Mouse (Mus musculus) CH12.LX (cell line): ENCODE data around the gene Dhx9. TPM values are rescaled to one million over a fixed set of nuclear protein-coding genes. Genes with fewer than 3 reads are reported as not detected.
"Not testable (repeated sequence)": the region's sequence is repeated elsewhere in the genome, so short reads cannot be mapped to it uniquely, and the experiment has no call there.

Experiments
- DNase-seq: peaks from one replicate; pipeline ENCODE4 v3.0.0-alpha.2; 2013; ENCODE audit errors: extremely low read depth
- H3K27ac ChIP-seq: 2 replicates; pipeline ENCODE4 v1.5.1; 2012; ENCODE audit warnings: low read depth, mild to moderate bottlenecking, control low read depth, moderate library complexity; ENCODE audit not compliant: insufficient read depth
- H3K27me3 ChIP-seq: replicated peaks from 2 replicates; pipeline ENCODE3; 2012; ENCODE audit warnings: inconsistent platforms
- H3K36me3 ChIP-seq, 2 experiments: replicated peaks in 1 of 2; 2 replicates each; pipeline versions ENCODE3 to v1.6.1; 2012; ENCODE audit warnings: inconsistent platforms in 1 of 2, low read length in 1 of 2, mild to moderate bottlenecking in 1 of 2, mixed read lengths in 1 of 2, moderate library complexity in 1 of 2; ENCODE audit not compliant: control insufficient read depth in 1 of 2, insufficient read depth in 1 of 2
- H3K4me1 ChIP-seq, 2 experiments: 2 replicates each; pipeline ENCODE4 v1.6.1; 2012; ENCODE audit warnings: inconsistent platforms in 1 of 2, moderate library complexity in 1 of 2; ENCODE audit not compliant: insufficient read depth in 2 of 2, control insufficient read depth in 1 of 2
- H3K4me2 ChIP-seq: 2 replicates; pipeline ENCODE4 v1.6.1; 2012; ENCODE audit warnings: low read depth, mild to moderate bottlenecking, control low read depth; ENCODE audit not compliant: poor library complexity, insufficient read depth, severe bottlenecking
- H3K4me3 ChIP-seq, 3 experiments: fragments of 150-350 bp in 1 of 3; sonication (generic) in 1 of 3; replicated peaks in 1 of 3; 2 replicates each; pipeline versions ENCODE3 to v1.5.1; 2011 to 2012; ENCODE audit warnings: low read depth in 2 of 3, low read length in 2 of 3, mild to moderate bottlenecking in 2 of 3, moderate library complexity in 2 of 3, control low read depth in 1 of 3, improper control_type of control experiment in 1 of 3, inconsistent platforms in 1 of 3, mixed read lengths in 1 of 3; ENCODE audit not compliant: poor library complexity in 1 of 3
- H3K79me2 ChIP-seq: replicated peaks from 2 replicates; pipeline ENCODE4 v1.6.1; 2012; ENCODE audit warnings: mild to moderate bottlenecking, moderate library complexity; ENCODE audit not compliant: control insufficient read depth, poor library complexity, insufficient read depth, severe bottlenecking; ENCODE audit errors: extremely low read depth
- H3K9ac ChIP-seq: 2 replicates; pipeline ENCODE4 v1.6.1; 2012; ENCODE audit warnings: low read depth, mild to moderate bottlenecking, control low read depth, moderate library complexity; ENCODE audit not compliant: insufficient read depth
- H3K9me3 ChIP-seq: replicated peaks from 2 replicates; pipeline ENCODE3; 2012; ENCODE audit warnings: low read length, inconsistent platforms, mixed read lengths
- BHLHE40 ChIP-seq: IDR thresholded peaks from 2 replicates; pipeline ENCODE4 v1.6.1; 2011; ENCODE audit warnings: mild to moderate bottlenecking, low read depth, low read length, improper control_type of control experiment
- CHD2 ChIP-seq: IDR thresholded peaks from 2 replicates; pipeline ENCODE4 v1.6.1; 2011; ENCODE audit warnings: low read length, improper control_type of control experiment
- E2F4 ChIP-seq: IDR thresholded peaks from 2 replicates; pipeline ENCODE4 v1.6.1; 2011; ENCODE audit warnings: low read depth, low read length, improper control_type of control experiment; ENCODE audit not compliant: insufficient replicate concordance
- ELF1 ChIP-seq: IDR thresholded peaks from 2 replicates; pipeline ENCODE4 v1.6.1; 2014; ENCODE audit warnings: low read depth, mild to moderate bottlenecking, inconsistent platforms, low read length, improper control_type of control experiment
- EP300 ChIP-seq: IDR thresholded peaks from 2 replicates; pipeline ENCODE4 v1.6.1; 2011; ENCODE audit warnings: low read length, improper control_type of control experiment
- ETS1 ChIP-seq: conservative IDR thresholded peaks from 2 replicates; pipeline ENCODE4 v1.6.1; 2012; ENCODE audit warnings: low read depth, mild to moderate bottlenecking, inconsistent platforms, low read length, improper control_type of control experiment, moderate library complexity
- HCFC1 ChIP-seq: IDR thresholded peaks from 2 replicates; pipeline ENCODE4 v1.6.1; 2012; ENCODE audit warnings: low read depth, mild to moderate bottlenecking, inconsistent platforms, low read length, improper control_type of control experiment
- IRF4 ChIP-seq: IDR thresholded peaks from 2 replicates; pipeline ENCODE4 v1.6.1; 2014; ENCODE audit warnings: low read depth, mild to moderate bottlenecking, inconsistent platforms, low read length, improper control_type of control experiment
- JUN ChIP-seq: IDR thresholded peaks from 2 replicates; pipeline ENCODE4 v1.6.1; 2011; ENCODE audit warnings: low read depth, mild to moderate bottlenecking, low read length, improper control_type of control experiment, moderate library complexity; ENCODE audit not compliant: insufficient read depth
- MAFK ChIP-seq: IDR thresholded peaks from 2 replicates; pipeline ENCODE4 v1.6.1; 2011; ENCODE audit warnings: low read length, improper control_type of control experiment; ENCODE audit not compliant: insufficient replicate concordance
- MEF2A ChIP-seq: IDR thresholded peaks from 2 replicates; pipeline ENCODE4 v1.6.1; 2014; ENCODE audit warnings: low read depth, mild to moderate bottlenecking, inconsistent platforms, low read length, improper control_type of control experiment, borderline replicate concordance
- MYC ChIP-seq: IDR thresholded peaks from 2 replicates; pipeline ENCODE4 v1.6.1; 2011; ENCODE audit warnings: low read depth, mild to moderate bottlenecking, improper control_type of control experiment, low read length
- NRF1 ChIP-seq: IDR thresholded peaks from 2 replicates; pipeline ENCODE4 v1.6.1; 2014; ENCODE audit warnings: low read depth, mild to moderate bottlenecking, inconsistent platforms, low read length, improper control_type of control experiment, moderate library complexity
- POLR2AphosphoS2 ChIP-seq: IDR thresholded peaks from 2 replicates; pipeline ENCODE4 v1.6.1; 2011; ENCODE audit warnings: low read depth, low read length, improper control_type of control experiment
- RCOR1 ChIP-seq: conservative IDR thresholded peaks from 2 replicates; pipeline ENCODE4 v1.6.1; 2012; ENCODE audit warnings: low read depth, mild to moderate bottlenecking, inconsistent platforms, low read length, improper control_type of control experiment
- SMC3 ChIP-seq: IDR thresholded peaks from 2 replicates; pipeline ENCODE4 v1.6.1; 2011; ENCODE audit warnings: low read depth, low read length, improper control_type of control experiment
- TBP ChIP-seq: conservative IDR thresholded peaks from 2 replicates; pipeline ENCODE4 v1.6.1; 2011; ENCODE audit warnings: low read depth, low read length, improper control_type of control experiment
- TCF12 ChIP-seq: IDR thresholded peaks from 2 replicates; pipeline ENCODE4 v1.6.1; 2014; ENCODE audit warnings: low read depth, mild to moderate bottlenecking, inconsistent platforms, low read length, improper control_type of control experiment
- ZNF384 ChIP-seq: IDR thresholded peaks from 2 replicates; pipeline ENCODE4 v1.6.1; 2012; ENCODE audit warnings: low read depth, low read length, improper control_type of control experiment, inconsistent platforms
- dilution Hi-C: fragments of 300-500 bp; cut with MboI; formaldehyde crosslinking; loops from 2 replicates; pipeline ENCODE4 v1.14.3; 2020; ENCODE audit warnings: low sequenced_read_pairs; ENCODE audit not compliant: extremely low pct_unique_long_range_greater_than_20kb, extremely low pct_ligation_motif_present
- in situ Hi-C: fragments of 300-500 bp; cut with MboI; formaldehyde crosslinking; loops from 3 replicates; pipeline ENCODE4 v1.14.3; 2019; ENCODE audit warnings: low sequenced_read_pairs, low pct_ligation_motif_present, low pct_unique_long_range_greater_than_20kb, mixed read lengths
- polyA plus RNA-seq: library from polyadenylated mRNA; unstranded; fragments of >175 nt; gene quantifications from 2 replicates; pipeline ENCODE4 v1.2.1, GENCODE M21; 2012; ENCODE audit warnings: low read depth; ENCODE audit not compliant: insufficient read length
- total RNA-seq, 2 experiments: library from RNA; depleted of rRNA; stranded (reverse); fragments of 300-350 nt in 1 of 2; fragments of >200 nt in 1 of 2; gene quantifications; 2 replicates each; pipeline ENCODE4 v1.2.3; 2012 to 2014

Dhx9 gene
- total and polyA plus RNA-seq, 3 experiments = 55.4 to 233 (median 98.8) TPM

DNA sequence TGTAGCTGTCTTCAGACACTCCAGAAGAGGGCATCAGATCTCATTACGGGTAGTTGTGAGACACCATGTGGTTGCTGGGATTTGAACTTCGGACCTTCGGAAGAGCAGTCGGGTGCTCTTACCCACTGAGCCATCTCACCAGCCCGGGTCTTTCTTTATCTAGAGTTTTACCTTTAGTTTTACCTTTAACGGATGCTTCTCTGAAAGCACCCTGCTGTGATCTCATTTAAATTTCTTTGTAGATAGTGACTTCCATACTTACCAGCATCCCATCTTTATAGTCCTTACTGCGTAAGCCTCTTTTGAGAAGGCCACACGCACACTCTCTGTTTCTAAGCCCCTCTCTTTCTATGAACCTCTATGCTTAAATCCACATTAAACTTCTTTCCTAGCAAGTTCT is 22.1 kb upstream of the Dhx9 start:
- DNase-seq, dilution Hi-C loops, in situ Hi-C loops, H3K4me2 ChIP-seq, H3K27ac ChIP-seq, H3K79me2 ChIP-seq, H3K9ac ChIP-seq, H3K36me3 ChIP-seq, H3K27me3 ChIP-seq, H3K9me3 ChIP-seq, H3K4me3 ChIP-seq: not testable (repeated sequence)
- H3K4me1 ChIP-seq = peaks cover 11 to 36% of the 10 kb centered on the region in 2 experiments
- peak; percentile 64 for TF ChIP-seq TBP

DNA sequence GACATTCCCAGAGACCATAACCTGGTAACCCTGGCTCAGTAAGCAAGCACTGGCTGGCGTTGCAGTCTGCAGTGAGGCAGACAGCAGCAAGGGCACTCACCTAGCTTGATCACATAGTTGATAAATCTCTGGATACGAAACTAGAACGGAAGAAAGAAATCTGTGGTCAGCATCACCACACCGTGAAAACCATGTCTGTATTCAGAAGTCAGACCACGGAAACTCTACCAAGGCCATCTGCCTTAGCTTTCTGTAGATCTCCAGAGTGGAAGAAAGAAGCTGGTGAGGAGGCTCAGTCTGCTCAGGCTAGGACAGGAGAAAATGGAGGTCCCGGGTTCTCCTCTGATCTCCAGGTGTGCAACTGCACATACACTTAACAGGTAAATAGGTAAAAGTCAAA is 21.6 kb upstream of the Dhx9 start:
- peak overlapping the region; percentile 63 for H3K27ac ChIP-seq
- in situ Hi-C loops = no loop called here

DNA sequence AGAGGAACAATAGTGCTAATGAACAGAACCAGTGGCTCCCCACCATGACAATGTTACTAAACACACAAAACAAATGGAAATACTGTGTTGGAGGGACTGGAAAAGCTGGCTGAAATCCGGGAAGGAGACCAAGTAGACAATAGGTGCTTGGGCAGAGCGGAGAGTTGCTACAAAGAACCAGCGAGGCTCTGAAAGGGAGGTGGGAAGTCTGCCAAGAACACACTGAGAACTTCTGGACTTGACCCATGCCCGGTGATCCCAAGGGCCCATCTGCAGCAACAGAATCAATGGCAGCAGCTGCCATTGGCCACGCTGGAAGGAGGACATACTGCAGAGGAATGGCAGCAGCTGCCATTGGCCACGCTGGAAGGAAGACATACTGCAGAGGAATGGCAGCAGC is 18.8 kb upstream of the Dhx9 start:
- H3K9me3 ChIP-seq = no peaks in the 10 kb centered on the region
- H3K4me3 ChIP-seq = no peak overlapping the region
- no peaks in the 10 kb centered on the region for H3K27me3 ChIP-seq
- in situ Hi-C loops = no loop called here
- dilution Hi-C loops = no loop called here
- H3K36me3 ChIP-seq = no peaks in the 10 kb centered on the region
- peaks cover 16 to 54% of the 10 kb centered on the region in 2 experiments for H3K4me1 ChIP-seq
- H3K4me2 ChIP-seq = no peak overlapping the region
- no peak overlapping the region for H3K9ac ChIP-seq
- H3K79me2 ChIP-seq = no peaks in the 10 kb centered on the region
- H3K27ac ChIP-seq = no peak overlapping the region
- TF ChIP-seq CHD2 (no peak), ELF1 (no peak), RCOR1 (no peak), POLR2AphosphoS2 (no peak), IRF4 (no peak), MAFK (no peak), BHLHE40 (no peak), ZNF384 (no peak), SMC3 (no peak), E2F4 (no peak)
- DNase-seq = no peak

More for the DNA sequence above, 21.6 kb upstream of the Dhx9 start:
- Histone ChIP-seq H3K4me1 (peaks cover 11 to 36% of the 10 kb centered on the region in 2 experiments), H3K27me3 (no peaks in the 10 kb centered on the region)
- TF ChIP-seq BHLHE40 = peak; percentile 36; the same call in 1 of the 2 replicates
- peak; percentile 68 for TF ChIP-seq TCF12
- TF ChIP-seq MEF2A = peak; percentile 46; the same call in 1 of the 2 replicates
- 0 out of 2 replicates have a peak, but pooled peaks have one; percentile 51 for TF ChIP-seq IRF4
- peak; percentile 41; the same call in 1 of the 2 replicates for TF ChIP-seq ETS1
- peak; percentile 66 for TF ChIP-seq MAFK
- no peak for TF ChIP-seq CHD2
- TF ChIP-seq NRF1 = no peak
- TF ChIP-seq EP300 = peak; percentile 75
- no peak for TF ChIP-seq HCFC1
- TF ChIP-seq JUN = 0 out of 2 replicates have a peak, but pooled peaks have one; percentile 3
- TF ChIP-seq MYC = peak; percentile 28; the same call in 1 of the 2 replicates
- TF ChIP-seq, all 38 proteins: peak for 9
- H3K4me2 ChIP-seq = peak overlapping the region; percentile 0; the same call in 1 of the 2 replicates
- no peaks in the 10 kb centered on the region for H3K79me2 ChIP-seq
- no peak overlapping the region for H3K4me3 ChIP-seq
- dilution Hi-C loops = no loop called here
- H3K9me3 ChIP-seq = no peaks in the 10 kb centered on the region
- H3K9ac ChIP-seq = no peak overlapping the region
- no peaks in the 10 kb centered on the region for H3K36me3 ChIP-seq
- DNase-seq = peak; percentile 69
